Mouse (Mus musculus): ENCODE measurements at regions not wholly inside any gene's neighbourhood (a gene's known extent, or its start where the extent isn't known, plus 50 kb on each side); places are given as distances from the start of the nearest gene placed in this dataset.

GRCm38 (mm10) chr3:50813760-50814400, 370.5 kb upstream of the Slc7a11 start:
- WGBS: 95% methylated on average over 5 of the region's 5 CpGs
- no peak for TF ChIP-seq POLR2A (IDR thresholded peaks at IDR 0.05; ENCODE audit: control insufficient read depth, extremely low read depth, insufficient read depth, low read length, poor library complexity)
- no peak for TF ChIP-seq CTCF (IDR thresholded peaks at IDR 0.05; ENCODE audit: borderline replicate concordance, control insufficient read depth, extremely low read depth, insufficient read depth, low read length, poor library complexity)
- DNase-seq: no peak
- H3K27me3 ChIP-seq (ENCODE audit: control insufficient read depth, insufficient read depth, low read length): no peaks in the 10 kb centered on the region
- H3K4me3 ChIP-seq (ENCODE audit: control insufficient read depth, insufficient read depth, low read length): no peak overlapping the region
- H3K4me1 ChIP-seq (replicated peaks; ENCODE audit: control insufficient read depth, insufficient read depth, low read length): peaks cover 13% of the 10 kb centered on the region
- H3K27ac ChIP-seq (ENCODE audit: control insufficient read depth, insufficient read depth, low read length): no peak overlapping the region
- no peaks in the 10 kb centered on the region for H3K36me3 ChIP-seq (ENCODE audit: control insufficient read depth, insufficient read depth, low read length)

DNA sequence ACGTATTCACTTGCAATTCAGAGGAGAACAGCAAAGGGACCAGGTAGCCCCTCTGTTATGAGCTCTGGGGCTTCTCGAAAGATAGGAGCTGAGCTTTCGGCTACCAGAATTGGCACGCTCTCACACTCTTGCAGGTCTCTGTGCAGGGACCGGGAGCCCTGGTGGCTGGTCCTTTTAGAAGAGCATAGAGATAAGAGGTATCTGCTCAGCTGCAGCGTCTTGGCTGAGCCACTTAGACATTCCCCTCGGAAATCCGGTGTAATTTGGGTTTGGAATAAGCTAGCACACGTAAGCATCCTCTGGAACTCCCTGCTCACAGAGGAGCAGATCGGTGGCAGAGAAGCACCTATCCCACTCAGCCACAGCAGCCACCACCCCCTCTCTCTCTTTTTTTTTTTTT, 372.3 kb upstream of the Slc7a11 start:
- 92% methylated on average over 10 of the region's 10 CpGs for WGBS
- no peak overlapping the region for H3K27ac ChIP-seq (ENCODE audit: control insufficient read depth, insufficient read depth, low read length)
- no peak overlapping the region for H3K4me3 ChIP-seq (ENCODE audit: control insufficient read depth, insufficient read depth, low read length)
- TF ChIP-seq POLR2A (IDR thresholded peaks at IDR 0.05; ENCODE audit: control insufficient read depth, extremely low read depth, insufficient read depth, low read length, poor library complexity): no peak
- no peaks in the 10 kb centered on the region for H3K36me3 ChIP-seq (ENCODE audit: control insufficient read depth, insufficient read depth, low read length)
- DNase-seq: no peak
- H3K27me3 ChIP-seq (ENCODE audit: control insufficient read depth, insufficient read depth, low read length): no peaks in the 10 kb centered on the region
- H3K4me1 ChIP-seq (replicated peaks; ENCODE audit: control insufficient read depth, insufficient read depth, low read length): peaks cover 13% of the 10 kb centered on the region

DNA sequence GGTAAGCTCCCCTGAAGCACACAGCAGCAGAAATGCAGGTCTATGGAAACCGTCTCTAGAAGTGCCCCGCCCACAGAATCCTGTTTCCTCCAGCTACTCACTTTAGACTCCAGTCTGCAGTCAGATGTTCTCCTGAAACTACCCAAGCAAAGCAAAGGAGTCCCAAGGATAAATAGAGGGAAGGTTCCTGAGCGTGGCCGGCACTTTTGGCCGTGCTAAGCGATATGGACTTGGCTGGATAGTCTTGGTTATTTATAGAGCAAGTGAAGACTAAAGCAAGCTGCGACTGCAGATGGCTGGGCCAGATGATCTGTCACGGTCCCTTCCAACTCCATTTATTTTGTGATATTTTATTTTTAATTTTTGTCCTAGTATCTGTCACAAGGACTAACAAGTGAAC, 373.1 kb upstream of the Slc7a11 start:
- Histone ChIP-seq H3K27ac (ENCODE audit: control insufficient read depth, insufficient read depth, low read length) (no peak overlapping the region), H3K27me3 (ENCODE audit: control insufficient read depth, insufficient read depth, low read length) (no peaks in the 10 kb centered on the region), H3K4me3 (ENCODE audit: control insufficient read depth, insufficient read depth, low read length) (no peak overlapping the region), H3K4me1 (replicated peaks; ENCODE audit: control insufficient read depth, insufficient read depth, low read length) (peaks cover 15% of the 10 kb centered on the region), H3K36me3 (ENCODE audit: control insufficient read depth, insufficient read depth, low read length) (no peaks in the 10 kb centered on the region)
- WGBS: 85% methylated on average over 8 of the region's 8 CpGs
- no peak for DNase-seq
- TF ChIP-seq POLR2A (IDR thresholded peaks at IDR 0.05; ENCODE audit: control insufficient read depth, extremely low read depth, insufficient read depth, low read length, poor library complexity) (no peak), CTCF (IDR thresholded peaks at IDR 0.05; ENCODE audit: borderline replicate concordance, control insufficient read depth, extremely low read depth, insufficient read depth, low read length, poor library complexity) (no peak)

- no peak overlapping the region for H3K27ac ChIP-seq (ENCODE audit: control insufficient read depth, insufficient read depth, low read length)
- H3K4me3 ChIP-seq (ENCODE audit: control insufficient read depth, insufficient read depth, low read length): no peak overlapping the region
- TF ChIP-seq CTCF (IDR thresholded peaks at IDR 0.05; ENCODE audit: borderline replicate concordance, control insufficient read depth, extremely low read depth, insufficient read depth, low read length, poor library complexity) (no peak), POLR2A (IDR thresholded peaks at IDR 0.05; ENCODE audit: control insufficient read depth, extremely low read depth, insufficient read depth, low read length, poor library complexity) (no peak)
- no peaks in the 10 kb centered on the region for H3K27me3 ChIP-seq (ENCODE audit: control insufficient read depth, insufficient read depth, low read length)
- WGBS: 61% methylated on average over 3 of the region's 3 CpGs
- DNase-seq: no peak
- no peaks in the 10 kb centered on the region for H3K36me3 ChIP-seq (ENCODE audit: control insufficient read depth, insufficient read depth, low read length)
- H3K4me1 ChIP-seq (replicated peaks; ENCODE audit: control insufficient read depth, insufficient read depth, low read length): peaks cover 15% of the 10 kb centered on the region
Measured at GRCm38 (mm10) chr3:50817361-50817760, 373.9 kb upstream of the Slc7a11 start.

GRCm38 (mm10) chr3:50820776-50821175, 377.4 kb upstream of the Slc7a11 start:
- TF ChIP-seq POLR2A (IDR thresholded peaks at IDR 0.05; ENCODE audit: control insufficient read depth, extremely low read depth, insufficient read depth, low read length, poor library complexity) (no peak), CTCF (IDR thresholded peaks at IDR 0.05; ENCODE audit: borderline replicate concordance, control insufficient read depth, extremely low read depth, insufficient read depth, low read length, poor library complexity) (no peak)
- WGBS: 89% methylated on average over 1 of the region's 1 CpGs
- H3K36me3 ChIP-seq (ENCODE audit: control insufficient read depth, insufficient read depth, low read length): no peaks in the 10 kb centered on the region

DNA sequence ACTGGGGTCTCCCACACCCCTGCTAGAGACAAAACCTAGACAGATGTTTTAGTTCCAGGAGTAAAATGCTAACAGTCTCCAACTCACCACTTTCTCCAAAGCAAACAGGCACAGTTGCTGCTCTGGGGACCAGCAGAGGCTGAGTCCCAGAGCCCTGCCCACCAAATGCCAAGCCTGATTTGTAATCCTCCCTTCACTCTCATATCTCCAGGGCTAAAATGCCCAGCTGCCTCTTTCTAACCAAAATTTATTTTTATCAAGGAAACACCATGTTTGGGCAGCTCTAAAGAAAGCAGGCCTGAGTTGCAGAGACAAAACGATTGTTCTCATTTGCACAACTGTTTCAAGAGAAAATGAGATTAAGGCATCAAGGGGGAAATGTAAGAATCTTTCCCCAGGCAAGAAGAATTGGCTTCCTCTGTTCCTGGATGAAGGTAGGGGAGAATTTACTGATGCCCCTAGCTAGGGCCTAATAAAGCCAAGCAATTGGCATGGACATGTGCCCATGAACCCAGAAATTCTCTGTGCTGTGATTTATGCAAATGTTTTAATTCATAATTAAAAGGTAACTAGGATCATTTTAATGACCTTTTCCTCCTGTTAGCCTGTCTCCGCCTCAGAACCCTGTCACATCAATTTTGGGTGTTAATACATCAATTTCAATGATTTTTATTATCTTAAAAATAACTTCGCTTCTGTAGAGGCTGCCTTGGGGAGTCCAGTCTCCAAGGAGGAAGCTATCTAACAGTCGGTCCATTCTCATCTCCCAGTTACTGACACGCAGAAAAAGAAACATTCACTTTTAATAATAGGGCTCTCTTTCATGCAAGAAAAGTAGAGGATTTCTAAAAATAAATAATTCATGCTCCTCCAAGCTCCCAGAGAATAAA, 382.4 kb upstream of the Slc7a11 start:
- H3K4me1 ChIP-seq (replicated peaks; ENCODE audit: control insufficient read depth, insufficient read depth, low read length): peaks cover 12% of the 10 kb centered on the region
- TF ChIP-seq POLR2A (IDR thresholded peaks at IDR 0.05; ENCODE audit: control insufficient read depth, extremely low read depth, insufficient read depth, low read length, poor library complexity): no peak
- no peak for TF ChIP-seq CTCF (IDR thresholded peaks at IDR 0.05; ENCODE audit: borderline replicate concordance, control insufficient read depth, extremely low read depth, insufficient read depth, low read length, poor library complexity)
- no peak overlapping the region for H3K27ac ChIP-seq (ENCODE audit: control insufficient read depth, insufficient read depth, low read length)
- H3K27me3 ChIP-seq (ENCODE audit: control insufficient read depth, insufficient read depth, low read length): no peaks in the 10 kb centered on the region
- 91% methylated on average over 5 of the region's 5 CpGs for WGBS
- H3K4me3 ChIP-seq (ENCODE audit: control insufficient read depth, insufficient read depth, low read length): no peak overlapping the region
- no peaks in the 10 kb centered on the region for H3K36me3 ChIP-seq (ENCODE audit: control insufficient read depth, insufficient read depth, low read length)
- DNase-seq: no peak

More at GRCm38 (mm10) chr3:50820776-50821175, 377.4 kb upstream of the Slc7a11 start:
- Histone ChIP-seq H3K4me1 (replicated peaks; ENCODE audit: control insufficient read depth, insufficient read depth, low read length) (peaks cover 19% of the 10 kb centered on the region), H3K4me3 (ENCODE audit: control insufficient read depth, insufficient read depth, low read length) (no peak overlapping the region), H3K27me3 (ENCODE audit: control insufficient read depth, insufficient read depth, low read length) (no peaks in the 10 kb centered on the region), H3K27ac (ENCODE audit: control insufficient read depth, insufficient read depth, low read length) (no peak overlapping the region)
- DNase-seq: no peak

Measured in thymus, adult 2 months (tissue).